Comparison of ENCODE assay signal across 16 mouse cellular contexts in genomic region chr9:37266622-37267021, GRCm38 (mm10).
"Had no signal": no experiment of that assay in that cellular context is flagged by ENCODE, and none has a peak within 500 bp of the region (broad histone marks: within the 10 kb centered on the region; RNA-seq: fewer than 3 reads in every experiment).

No protein-coding gene starts in this region.

- H3K9me3 ChIP-seq: neural tube, embryonic 13.5 days; neural tube, embryonic 15.5 days; stomach, embryonic 15.5 days had no signal

- H3K4me3 ChIP-seq: neural tube, embryonic 13.5 days; neural tube, embryonic 15.5 days; stomach, embryonic 15.5 days had no signal

- H3K9ac ChIP-seq: neural tube, embryonic 13.5 days; neural tube, embryonic 15.5 days; stomach, embryonic 15.5 days had no signal

- DNase-seq: retina, postnatal 1 day; right cerebral cortex, adult 18-20 months; right cerebral cortex, postnatal 14 days; right cerebral cortex, postnatal 25 days; right cerebral cortex, postnatal 4 days; spleen, adult 18-20 months; thymus, adult 18-20 months; thymus, adult 2 months; thymus, postnatal 14 days; thymus, postnatal 25 days; thymus, postnatal 36 days; thymus, postnatal 4 days had no signal

- H3K27me3 ChIP-seq: neural tube, embryonic 13.5 days; neural tube, embryonic 15.5 days; stomach, embryonic 15.5 days had no signal

- H3K27ac ChIP-seq: neural tube, embryonic 13.5 days; neural tube, embryonic 15.5 days; stomach, embryonic 15.5 days; stomach, postnatal 0 days had no signal

- H3K36me3 ChIP-seq: neural tube, embryonic 13.5 days; neural tube, embryonic 15.5 days; stomach, embryonic 15.5 days had no signal

- H3K4me2 ChIP-seq: neural tube, embryonic 13.5 days; neural tube, embryonic 15.5 days; stomach, embryonic 15.5 days had no signal

- H3K4me1 ChIP-seq: neural tube, embryonic 13.5 days; neural tube, embryonic 15.5 days; stomach, embryonic 15.5 days had no signal
